Mouse (Mus musculus): ENCODE data around the gene Spib. TPM values are rescaled to one million over a fixed set of nuclear protein-coding genes. Genes with fewer than 3 reads are reported as not detected.

Gene Spib
- polyA plus RNA-seq, 1 experiment from 2014 or later: not detected

DNA sequence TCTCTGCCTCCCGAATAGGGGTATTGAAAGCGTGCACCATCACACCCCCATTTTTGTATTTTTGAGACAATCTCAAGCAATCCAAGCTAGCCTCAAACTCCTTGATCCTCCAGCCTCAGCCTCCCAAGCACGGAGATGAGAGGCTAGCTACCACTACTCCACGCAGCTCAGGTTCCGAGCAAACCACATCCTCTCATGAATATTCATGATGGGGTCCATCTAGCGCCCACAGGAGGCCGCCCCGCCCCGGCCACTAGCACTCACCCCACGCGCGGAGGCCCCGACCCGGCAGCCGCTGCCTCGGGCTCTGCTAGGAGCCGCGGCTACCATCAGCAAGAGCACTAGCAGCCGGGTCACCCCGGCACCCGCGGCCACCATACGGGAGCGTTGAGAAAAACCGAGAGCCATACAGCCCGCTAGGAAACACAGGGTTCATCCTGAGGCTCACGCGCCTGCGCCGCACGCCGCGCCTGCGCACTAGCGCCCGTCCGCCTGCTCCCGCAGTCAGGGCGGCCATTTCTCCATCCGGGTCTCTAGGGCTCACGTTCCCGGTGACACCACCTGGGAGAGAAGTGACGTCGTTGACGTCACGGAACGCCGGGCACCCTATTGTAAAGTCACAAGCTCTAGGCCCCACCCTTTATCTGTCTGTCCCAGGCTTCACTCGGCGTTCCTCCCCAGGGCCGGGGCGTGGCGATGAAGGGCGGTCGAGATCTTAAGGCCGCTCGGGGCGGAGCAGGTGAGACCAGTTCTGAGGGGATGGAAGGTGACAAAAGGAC is 35.7 kb downstream of the Spib start, which contains the start of the genes Emc10 and Fam71e1:
Gene Emc10, minus strand, starts transcription at position 538 of the 779 bp plus-strand sequence.
Gene Fam71e1, plus strand, starts transcription at position 590 of the 779 bp plus-strand sequence.
- Histone ChIP-seq H3K9me3 (replicated peaks) (no peaks in the 10 kb centered on the region), H3K9ac (peak within 1 kb of the TSS; percentile 83), H3K27ac (ENCODE audit: poor library complexity, severe bottlenecking) (peak within 1 kb of the TSS; percentile 92), H3K4me3 (peak within 1 kb of the TSS; percentile 72), H3K4me1 (replicated peaks) (peaks cover 13% of the 10 kb centered on the region), H3K4me2 (peak within 1 kb of the TSS; percentile 75), H3K27me3 (replicated peaks) (peaks cover 27% of the 10 kb centered on the region), H3K36me3 (peaks cover 31% of the 10 kb centered on the region)
- ATAC-seq (ENCODE audit: insufficient number of reproducible peaks, low FRiP score): peak; percentile 96
- 1% methylated on average over 58 of the region's 58 CpGs for WGBS

DNA sequence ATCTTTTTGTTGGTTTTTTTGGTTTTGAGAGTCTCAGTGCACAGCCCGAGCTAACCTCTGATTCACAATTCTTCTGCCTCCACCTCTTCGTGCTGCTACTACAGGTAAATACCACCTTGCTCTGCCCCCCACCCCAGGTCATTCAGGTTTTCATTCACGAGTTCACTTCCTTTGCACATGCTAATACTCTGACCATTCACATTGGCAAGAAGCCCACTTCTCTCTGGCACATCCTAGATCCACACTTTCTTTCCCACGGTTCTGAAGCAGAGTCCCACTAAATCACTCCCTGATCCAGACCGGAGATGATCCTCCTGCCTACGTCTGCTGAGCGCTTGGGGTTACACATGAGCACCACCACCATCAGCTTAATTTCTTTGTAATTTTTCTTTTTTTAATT is 36.8 kb downstream of the Spib start:
- peaks cover 13% of the 10 kb centered on the region for H3K4me1 ChIP-seq (replicated peaks)
- peak overlapping the region; percentile 83; the same call in 1 of the 2 replicates for H3K9ac ChIP-seq
- H3K9me3 ChIP-seq (replicated peaks): no peaks in the 10 kb centered on the region
- H3K4me3 ChIP-seq: peak overlapping the region; percentile 72
- ATAC-seq (ENCODE audit: insufficient number of reproducible peaks, low FRiP score): no peak
- peak overlapping the region; percentile 75 for H3K4me2 ChIP-seq
- peaks cover 16% of the 10 kb centered on the region for H3K27me3 ChIP-seq (replicated peaks)
- 84% methylated on average over 7 of the region's 7 CpGs for WGBS
- H3K27ac ChIP-seq (ENCODE audit: poor library complexity, severe bottlenecking): no peak overlapping the region
- H3K36me3 ChIP-seq: peaks cover 42% of the 10 kb centered on the region

- Histone ChIP-seq H3K9me3 (replicated peaks) (no peaks in the 10 kb centered on the region), H3K4me3 (no peak overlapping the region), H3K27ac (ENCODE audit: poor library complexity, severe bottlenecking) (no peak overlapping the region), H3K4me1 (replicated peaks) (peaks cover 13% of the 10 kb centered on the region), H3K9ac (no peak overlapping the region), H3K36me3 (peaks cover 46% of the 10 kb centered on the region), H3K4me2 (no peak overlapping the region), H3K27me3 (replicated peaks) (peaks cover 13% of the 10 kb centered on the region)
- ATAC-seq (ENCODE audit: insufficient number of reproducible peaks, low FRiP score): no peak
- 91% methylated on average over 12 of the region's 12 CpGs for WGBS
Measured at GRCm38 (mm10) chr7:44494681-44495080, 37.2 kb downstream of the Spib start.

DNA sequence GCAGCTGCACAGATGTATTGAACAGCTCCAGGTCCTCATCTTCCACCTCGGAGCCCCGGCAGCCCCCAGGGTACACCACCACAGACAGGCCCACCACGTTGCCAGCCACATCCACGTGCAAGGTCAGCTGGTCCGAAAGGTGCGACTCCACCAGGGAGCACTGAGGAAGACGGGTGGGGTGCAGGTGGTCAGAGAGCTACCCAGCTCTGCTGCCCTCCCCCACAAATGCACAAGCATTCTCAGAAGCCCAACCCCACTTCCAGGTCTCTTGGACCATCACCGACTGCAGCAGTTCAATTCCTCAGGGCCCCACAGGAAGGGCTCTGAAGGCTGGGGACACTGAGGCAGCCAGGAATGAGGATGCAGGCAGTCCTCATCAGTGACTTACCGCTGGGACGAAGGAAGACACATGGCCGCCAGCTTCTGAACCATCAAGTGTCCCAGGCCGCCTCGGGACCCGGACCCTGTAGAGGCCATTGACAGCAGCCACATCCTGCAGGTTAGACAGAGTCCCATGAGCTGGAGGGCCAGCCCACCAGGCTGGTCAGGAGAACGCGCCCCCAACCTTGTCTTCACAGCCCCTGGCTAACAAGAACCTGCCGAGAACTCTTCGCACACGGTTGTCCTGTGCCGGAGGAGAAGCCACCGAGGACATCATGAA is 39.6 kb downstream of the Spib start:
- Histone ChIP-seq H3K36me3 (peaks cover 53% of the 10 kb centered on the region), H3K27me3 (replicated peaks) (no peaks in the 10 kb centered on the region), H3K27ac (ENCODE audit: poor library complexity, severe bottlenecking) (no peak overlapping the region), H3K9ac (no peak overlapping the region), H3K4me1 (replicated peaks) (peaks cover 13% of the 10 kb centered on the region), H3K4me3 (no peak overlapping the region), H3K9me3 (replicated peaks) (no peaks in the 10 kb centered on the region), H3K4me2 (no peak overlapping the region)
- 95% methylated on average over 21 of the region's 21 CpGs for WGBS
- ATAC-seq (ENCODE audit: insufficient number of reproducible peaks, low FRiP score): no peak

DNA sequence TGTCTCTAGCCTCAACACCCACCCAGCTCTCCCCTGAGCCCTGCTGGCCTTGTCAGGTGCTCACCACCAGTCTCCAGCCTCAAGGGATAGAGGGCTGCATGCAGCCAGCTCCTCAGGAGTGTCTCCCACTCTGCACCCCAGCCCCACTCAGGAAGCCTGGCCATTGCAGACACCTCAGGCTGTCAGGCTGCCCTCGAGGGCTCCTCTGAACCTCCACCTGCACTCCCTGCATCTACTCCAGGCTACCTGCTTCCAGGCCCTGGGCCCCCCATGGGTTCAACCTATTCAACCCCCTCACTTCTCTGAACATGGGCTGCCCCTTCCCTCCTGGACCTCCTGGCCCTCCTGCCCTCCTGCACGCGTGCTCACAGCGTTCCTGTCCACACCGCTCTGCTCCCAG is 40.5 kb downstream of the Spib start:
- Histone ChIP-seq H3K4me3 (no peak overlapping the region), H3K9me3 (replicated peaks) (no peaks in the 10 kb centered on the region), H3K27me3 (replicated peaks) (no peaks in the 10 kb centered on the region), H3K4me1 (replicated peaks) (peaks cover 13% of the 10 kb centered on the region), H3K36me3 (peaks cover 53% of the 10 kb centered on the region), H3K4me2 (no peak overlapping the region), H3K27ac (ENCODE audit: poor library complexity, severe bottlenecking) (no peak overlapping the region), H3K9ac (no peak overlapping the region)
- ATAC-seq (ENCODE audit: insufficient number of reproducible peaks, low FRiP score): no peak
- WGBS: 94% methylated on average over 5 of the region's 5 CpGs

GRCm38 (mm10) chr7:44490281-44490680 is 41.6 kb downstream of the Spib start:
- H3K9me3 ChIP-seq (replicated peaks): no peaks in the 10 kb centered on the region
- H3K9ac ChIP-seq: peak overlapping the region; percentile 1; the same call in 1 of the 2 replicates
- H3K27me3 ChIP-seq (replicated peaks): no peaks in the 10 kb centered on the region
- peaks cover 54% of the 10 kb centered on the region for H3K36me3 ChIP-seq
- 87% methylated on average over 4 of the region's 4 CpGs for WGBS
- no peak for ATAC-seq (ENCODE audit: insufficient number of reproducible peaks, low FRiP score)
- no peak overlapping the region for H3K27ac ChIP-seq (ENCODE audit: poor library complexity, severe bottlenecking)
- H3K4me2 ChIP-seq: no peak overlapping the region
- no peak overlapping the region for H3K4me3 ChIP-seq
- H3K4me1 ChIP-seq (replicated peaks): peaks cover 14% of the 10 kb centered on the region

- 94% methylated on average over 8 of the region's 8 CpGs for WGBS
- no peak overlapping the region for H3K4me3 ChIP-seq
- H3K9ac ChIP-seq: no peak overlapping the region
- H3K27ac ChIP-seq (ENCODE audit: poor library complexity, severe bottlenecking): no peak overlapping the region
- H3K36me3 ChIP-seq: peaks cover 59% of the 10 kb centered on the region
- ATAC-seq (ENCODE audit: insufficient number of reproducible peaks, low FRiP score): no peak
- H3K27me3 ChIP-seq (replicated peaks): no peaks in the 10 kb centered on the region
- peaks cover 18% of the 10 kb centered on the region for H3K4me1 ChIP-seq (replicated peaks)
- H3K4me2 ChIP-seq: no peak overlapping the region
- no peaks in the 10 kb centered on the region for H3K9me3 ChIP-seq (replicated peaks)
Measured at GRCm38 (mm10) chr7:44488545-44488944, 43.3 kb downstream of the Spib start.

DNA sequence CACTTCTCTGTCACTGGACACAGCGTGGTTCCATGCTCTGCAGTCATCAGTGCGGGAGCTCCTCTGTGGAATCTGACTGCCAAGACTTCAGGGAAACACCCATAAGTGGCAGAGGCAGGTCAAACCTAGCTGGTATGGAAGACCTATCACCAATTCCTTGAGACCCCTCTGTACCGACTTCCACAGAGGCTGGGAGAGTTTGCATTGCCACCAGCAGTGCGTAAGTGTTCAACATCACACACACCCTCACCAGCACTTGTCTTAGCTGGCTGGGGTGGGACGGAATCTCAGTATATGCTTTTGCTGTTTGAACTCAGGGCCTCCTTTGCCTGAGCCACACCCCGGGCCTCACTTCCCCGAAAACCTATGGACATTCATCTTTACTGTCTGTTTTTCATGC is 43.9 kb downstream of the Spib start:
- no peak overlapping the region for H3K27ac ChIP-seq (ENCODE audit: poor library complexity, severe bottlenecking)
- H3K27me3 ChIP-seq (replicated peaks): no peaks in the 10 kb centered on the region
- no peak overlapping the region for H3K9ac ChIP-seq
- no peak for ATAC-seq (ENCODE audit: insufficient number of reproducible peaks, low FRiP score)
- peaks cover 54% of the 10 kb centered on the region for H3K36me3 ChIP-seq
- WGBS: 81% methylated on average over 7 of the region's 7 CpGs
- no peak overlapping the region for H3K4me3 ChIP-seq
- H3K4me2 ChIP-seq: no peak overlapping the region
- H3K4me1 ChIP-seq (replicated peaks): peaks cover 18% of the 10 kb centered on the region
- no peaks in the 10 kb centered on the region for H3K9me3 ChIP-seq (replicated peaks)

DNA sequence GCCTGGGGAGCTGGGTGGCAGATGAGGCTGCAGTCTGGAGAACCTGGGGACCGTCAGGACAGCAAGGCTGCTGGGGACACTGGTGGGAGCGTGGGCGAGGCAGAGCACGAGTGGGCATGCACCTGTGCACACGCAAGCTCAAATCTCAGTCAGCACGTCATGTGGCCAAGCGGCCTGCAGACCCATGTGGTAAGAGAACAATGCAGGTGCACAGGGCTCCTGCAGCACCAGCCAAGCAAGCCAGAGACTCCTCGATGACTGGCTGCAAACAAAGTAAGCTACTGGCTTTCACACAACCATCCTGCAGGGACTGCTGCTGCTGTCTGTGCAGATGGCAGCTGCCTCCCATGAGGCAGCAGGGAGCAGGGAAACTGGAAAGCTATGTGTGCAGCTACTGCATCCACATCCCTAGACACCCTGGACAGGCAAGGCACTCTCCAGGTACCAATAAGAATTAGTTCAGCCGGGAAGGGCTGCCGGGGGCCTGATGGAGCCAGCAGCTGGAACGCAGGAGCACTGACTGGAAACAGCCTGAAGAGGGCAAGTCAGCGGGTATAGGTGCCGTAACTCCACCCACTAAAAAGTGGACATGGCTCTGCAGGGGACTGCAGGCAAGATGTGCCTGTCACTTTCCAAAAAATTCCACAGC is 44.8 kb downstream of the Spib start:
- H3K27me3 ChIP-seq (replicated peaks): no peaks in the 10 kb centered on the region
- peak overlapping the region; percentile 66 for H3K27ac ChIP-seq (ENCODE audit: poor library complexity, severe bottlenecking)
- H3K9me3 ChIP-seq (replicated peaks): no peaks in the 10 kb centered on the region
- H3K9ac ChIP-seq: no peak overlapping the region
- 56% methylated on average over 13 of the region's 13 CpGs for WGBS
- H3K36me3 ChIP-seq: peaks cover 45% of the 10 kb centered on the region
- H3K4me1 ChIP-seq (replicated peaks): peaks cover 25% of the 10 kb centered on the region
- H3K4me3 ChIP-seq: no peak overlapping the region
- no peak for ATAC-seq (ENCODE audit: insufficient number of reproducible peaks, low FRiP score)
- H3K4me2 ChIP-seq: no peak overlapping the region

DNA sequence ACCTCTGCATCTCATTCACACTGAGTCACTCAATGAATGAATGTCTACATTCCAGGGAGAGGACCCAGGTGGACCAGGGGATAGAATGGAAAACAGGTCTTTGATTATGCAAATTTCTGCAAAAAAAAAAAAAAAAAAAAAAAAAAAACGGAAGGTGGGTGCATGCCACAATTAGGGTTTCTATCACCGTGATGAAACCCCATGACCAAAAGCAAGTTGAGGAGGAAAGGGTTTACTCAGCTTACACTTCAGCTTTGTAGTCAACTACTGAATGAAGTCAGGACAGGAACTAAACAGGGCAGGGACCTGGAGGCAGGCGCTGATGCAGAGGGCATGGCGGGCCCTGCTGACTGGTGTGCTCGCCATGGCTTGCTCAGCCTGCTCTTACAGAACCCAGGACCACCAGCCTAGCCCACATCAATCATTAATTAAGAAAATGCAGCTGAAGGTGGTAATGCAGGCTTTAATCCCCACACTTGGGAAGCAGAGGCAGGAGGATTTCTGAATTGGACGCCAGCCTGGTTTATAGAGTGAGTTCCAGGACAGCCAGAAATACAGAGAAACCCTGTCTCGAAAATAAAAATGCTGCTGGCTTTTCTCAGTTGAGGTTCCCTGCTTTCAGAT is 46.2 kb downstream of the Spib start:
- Histone ChIP-seq H3K27me3 (replicated peaks) (peaks cover 3% of the 10 kb centered on the region; the same call in 1 of the 2 replicates), H3K4me2 (no peak overlapping the region), H3K9me3 (replicated peaks) (no peaks in the 10 kb centered on the region), H3K9ac (peak overlapping the region; percentile 22; the same call in 1 of the 2 replicates), H3K27ac (ENCODE audit: poor library complexity, severe bottlenecking) (peak overlapping the region; percentile 13), H3K4me1 (replicated peaks) (peaks cover 28% of the 10 kb centered on the region), H3K36me3 (peaks cover 31% of the 10 kb centered on the region), H3K4me3 (no peak overlapping the region)
- 64% methylated on average over 7 of the region's 7 CpGs for WGBS
- no peak for ATAC-seq (ENCODE audit: insufficient number of reproducible peaks, low FRiP score)

All from heart, embryonic 12.5 days (tissue).